Mouse (Mus musculus) adrenal gland, adult 18-20 months (tissue): ENCODE results near the gene Rtl3. TPM values are rescaled to one million over a fixed set of nuclear protein-coding genes. Genes with fewer than 3 reads are reported as not detected.

Source experiments
- DNase-seq, 2 experiments: peaks; one replicate each; pipeline ENCODE4 v3.0.0; 2021 to 2022; ENCODE audit warnings: low spot score in 2 of 2
- long read RNA-seq, 2 experiments: library from polyadenylated mRNA; stranded (forward); transcript quantifications; one replicate each; pipeline ENCODE4 v2.0.0; 2021
- total RNA-seq, 2 experiments: library from RNA; stranded (reverse); gene quantifications; 1 replicate in 1 of 2; 2 replicates in 1 of 2; pipeline ENCODE4 v1.2.3; 2021

Gene Rtl3
- total RNA-seq = under 1 TPM; 0.17 to 0.54 TPM
- long read RNA-seq, experiment 1 = 0 reads
- long read RNA-seq, experiment 2 = 0 reads

GRCm38 (mm10) chrX:106840409-106840808, at the start of gene Rtl3:
Gene Rtl3, minus strand, starts transcription at chrX:106840644.
- no peak for DNase-seq

- no peak for DNase-seq
Observed at GRCm38 (mm10) chrX:106872315-106872714, 31.9 kb upstream of the Rtl3 start.

- no peak for DNase-seq
Observed at GRCm38 (mm10) chrX:106871894-106872293, 31.4 kb upstream of the Rtl3 start.

- no peak for DNase-seq
Observed at GRCm38 (mm10) chrX:106871426-106871825, 31.0 kb upstream of the Rtl3 start.

- no peak for DNase-seq
Observed at GRCm38 (mm10) chrX:106853523-106854300, 13.3 kb upstream of the Rtl3 start.

- DNase-seq = no peak
Observed at GRCm38 (mm10) chrX:106839591-106839990, 853 bp downstream of the Rtl3 start.

GRCm38 (mm10) chrX:106830494-106830893, 9.9 kb downstream of the Rtl3 start:
- no peak for DNase-seq

GRCm38 (mm10) chrX:106809560-106810226, 30.8 kb downstream of the Rtl3 start:
- no peak for DNase-seq

GRCm38 (mm10) chrX:106804387-106804786, 36.1 kb downstream of the Rtl3 start:
- no peak for DNase-seq

- no peak for DNase-seq
Observed at GRCm38 (mm10) chrX:106794686-106795085, 45.8 kb downstream of the Rtl3 start.

Other genes with a start within 250 kb of the Rtl3 start
- gene Cysltr1, start 237.0 kb downstream of the Rtl3 start, total RNA-seq = under 1 TPM; 0.61 to 0.73 TPM
- 1 to 10 TPM in 1 of 2 experiments, under 1 TPM in 1; 0.96 to 1.0 TPM for gene Lpar4, start 80.0 kb upstream of the Rtl3 start, total RNA-seq
- under 1 TPM in 1 of 2 experiments, not detected in 1; 0.58 TPM for gene P2ry10, start 247.8 kb upstream of the Rtl3 start, total RNA-seq